Mouse (Mus musculus) B cell, adult 2 months (primary cell): ENCODE measurements around the gene Atp6v1e2.
A peak's percentile ranks its signal among the peaks of the same experiment; 100 is the strongest.

ENCODE experiments used
- DNase-seq, 2 experiments: peaks; one replicate each; pipeline ENCODE4 v3.0.0; 2022

Atp6v1e2 gene

GRCm38 (mm10) chr17:86913003-86913607 lies 34.6 kb downstream of the Atp6v1e2 start:
- no peak for DNase-seq

- no peak for DNase-seq
These were observed 36.4 kb downstream of the Atp6v1e2 start for GRCm38 (mm10) chr17:86911261-86911660.

GRCm38 (mm10) chr17:86909733-86910495 lies 37.8 kb downstream of the Atp6v1e2 start:
- DNase-seq, result no peak

- DNase-seq, result no peak
These were observed 39.4 kb downstream of the Atp6v1e2 start for GRCm38 (mm10) chr17:86908316-86908715.

GRCm38 (mm10) chr17:86907092-86907491 lies 40.6 kb downstream of the Atp6v1e2 start:
- DNase-seq, result no peak

- DNase-seq, result no peak
These were observed 41.1 kb downstream of the Atp6v1e2 start for GRCm38 (mm10) chr17:86906601-86907000.

- DNase-seq, result peak; percentile 77 to 78
These were observed 41.6 kb downstream of the Atp6v1e2 start for GRCm38 (mm10) chr17:86906136-86906461.

- no peak for DNase-seq
These were observed 42.2 kb downstream of the Atp6v1e2 start for GRCm38 (mm10) chr17:86905297-86906135.

- DNase-seq, result no peak
These were observed 43.5 kb downstream of the Atp6v1e2 start for GRCm38 (mm10) chr17:86904206-86904605.

- peak; percentile 30 to 35 for DNase-seq
These were observed 44.1 kb downstream of the Atp6v1e2 start for GRCm38 (mm10) chr17:86903596-86903995.

- no peak for DNase-seq
These were observed 45.2 kb downstream of the Atp6v1e2 start for GRCm38 (mm10) chr17:86902399-86903067.

GRCm38 (mm10) chr17:86900564-86900963 lies 47.1 kb downstream of the Atp6v1e2 start:
- DNase-seq, result no peak

GRCm38 (mm10) chr17:86899821-86900220 lies 47.9 kb downstream of the Atp6v1e2 start:
- DNase-seq, result no peak

- no peak for DNase-seq
These were observed 50.1 kb downstream of the Atp6v1e2 start for GRCm38 (mm10) chr17:86897486-86898165.

- DNase-seq, result no peak
These were observed 52.5 kb downstream of the Atp6v1e2 start for GRCm38 (mm10) chr17:86895191-86895590.
